Mouse (Mus musculus) lung, embryonic 15.5 days (tissue): Measurements from ENCODE around the gene Emg1. TPM values are rescaled to one million over a fixed set of nuclear protein-coding genes. Genes with fewer than 3 reads are reported as not detected.

Experiments
- ATAC-seq: fragments of 200-750 bp; cut with Nextera tagmentation; 2 replicates; pipeline ENCODE4 v1.8.0; 2017; ENCODE audit warnings: moderate number of reproducible peaks, borderline replicate concordance; ENCODE audit not compliant: low FRiP score, low TSS enrichment; ENCODE audit errors: extremely low read depth
- H3K27ac ChIP-seq: fragments of 300-500 bp; sonication (generic); 2 replicates; pipeline ENCODE4 v1.5.1; 2015; ENCODE audit warnings: moderate library complexity, mild to moderate bottlenecking, inconsistent platforms
- H3K27me3 ChIP-seq: fragments of 300-500 bp; sonication (generic); 2 replicates; pipeline ENCODE4 v1.6.1; 2015; ENCODE audit warnings: inconsistent platforms
- H3K36me3 ChIP-seq: fragments of 300-500 bp; sonication (generic); 2 replicates; pipeline ENCODE4 v1.6.1; 2015; ENCODE audit warnings: inconsistent platforms
- H3K4me1 ChIP-seq: fragments of 300-500 bp; sonication (generic); 2 replicates; pipeline ENCODE4 v1.6.1; 2015; ENCODE audit warnings: inconsistent platforms
- H3K4me2 ChIP-seq: fragments of 300-500 bp; sonication (generic); 2 replicates; pipeline ENCODE4 v1.6.1; 2015; ENCODE audit warnings: inconsistent platforms, mild to moderate bottlenecking, moderate library complexity
- H3K4me3 ChIP-seq: fragments of 300-500 bp; sonication (generic); 2 replicates; pipeline ENCODE4 v1.5.1; 2015; ENCODE audit warnings: mild to moderate bottlenecking, inconsistent platforms
- H3K9ac ChIP-seq: fragments of 300-500 bp; sonication (generic); 2 replicates; pipeline ENCODE4 v1.6.1; 2015; ENCODE audit warnings: inconsistent platforms
- H3K9me3 ChIP-seq: fragments of 300-500 bp; sonication (generic); 2 replicates; pipeline ENCODE4 v1.6.1; 2016; ENCODE audit warnings: inconsistent platforms
- WGBS: fragments of 180-500 bp; shearing (Covaris S2); methylation state at CpG from one replicate; pipeline ENCODE4 v1.1.7; 2015; 5-methylcytosine and 5-hydroxymethylcytosine counted together
- polyA plus RNA-seq: library from polyadenylated mRNA; unstranded; fragments of >200 nt; fragmentation: Nextera tagmentation; extraction: Ambion mirVana; gene quantifications from 2 replicates; pipeline ENCODE4 v1.2.1, GENCODE M21; 2015

The Emg1 gene
- 199 and 200 TPM in 2 replicates for polyA plus RNA-seq

GRCm38 (mm10) chr6:124711824-124712782 is at the start of gene Emg1, which contains the start of gene Phb2:
Gene Emg1 (minus strand): TSS chr6:124712178.
Gene Phb2 (plus strand): TSS chr6:124712336.
- H3K9ac ChIP-seq, result peak within 1 kb of the TSS; percentile 84
- no peaks in the 10 kb centered on the region for H3K27me3 ChIP-seq
- peaks cover 45% of the 10 kb centered on the region for H3K4me1 ChIP-seq
- no peaks in the 10 kb centered on the region for H3K9me3 ChIP-seq
- WGBS, result under 1% methylated on average over 66 of the region's 76 CpGs
- H3K4me2 ChIP-seq, result peak within 1 kb of the TSS; percentile 90
- peaks cover 41% of the 10 kb centered on the region for H3K36me3 ChIP-seq
- H3K4me3 ChIP-seq, result peak within 1 kb of the TSS; percentile 82
- peak within 1 kb of the TSS; percentile 74 for H3K27ac ChIP-seq
- ATAC-seq, result peak; percentile 97

- H3K36me3 ChIP-seq, result no peaks in the 10 kb centered on the region
- no peaks in the 10 kb centered on the region for H3K9me3 ChIP-seq
- 5% methylated on average over 5 of the region's 5 CpGs for WGBS
- H3K9ac ChIP-seq, result peak overlapping the region; percentile 92; the same call in 1 of the 2 replicates
- ATAC-seq, result no peak
- H3K27ac ChIP-seq, result peak overlapping the region; percentile 99
- peaks cover 39% of the 10 kb centered on the region for H3K4me1 ChIP-seq
- H3K27me3 ChIP-seq, result peaks cover 3% of the 10 kb centered on the region; the same call in 1 of the 2 replicates
- H3K4me2 ChIP-seq, result peak overlapping the region; percentile 79
- H3K4me3 ChIP-seq, result peak overlapping the region; percentile 11
Observed at GRCm38 (mm10) chr6:124759259-124759658, 47.3 kb upstream of the Emg1 start.

GRCm38 (mm10) chr6:124758849-124759232 is 46.9 kb upstream of the Emg1 start:
- H3K9ac ChIP-seq, result peak overlapping the region; percentile 92; the same call in 1 of the 2 replicates
- peak overlapping the region; percentile 86 for H3K4me3 ChIP-seq

GRCm38 (mm10) chr6:124757909-124758848 is 46.2 kb upstream of the Emg1 start:
- 19% methylated on average over 5 of the region's 5 CpGs for WGBS
- H3K4me2 ChIP-seq, result peak overlapping the region; percentile 79
- peak; percentile 50; the same call in 1 of the 2 replicates for ATAC-seq
- peak overlapping the region; percentile 99 for H3K27ac ChIP-seq
- H3K4me3 ChIP-seq, result peak overlapping the region; percentile 86
- no peaks in the 10 kb centered on the region for H3K27me3 ChIP-seq
- peak overlapping the region; percentile 92 for H3K9ac ChIP-seq
- 0 out of 2 replicates have a peak, but pooled peaks cover 1% of the 10 kb centered on the region for H3K36me3 ChIP-seq
- no peaks in the 10 kb centered on the region for H3K9me3 ChIP-seq
- H3K4me1 ChIP-seq, result peaks cover 49% of the 10 kb centered on the region

More at GRCm38 (mm10) chr6:124758849-124759232, 46.9 kb upstream of the Emg1 start:
- 52% methylated on average over 2 of the region's 2 CpGs for WGBS
- H3K27me3 ChIP-seq, result peaks cover 3% of the 10 kb centered on the region; the same call in 1 of the 2 replicates
- peaks cover 43% of the 10 kb centered on the region for H3K4me1 ChIP-seq
- no peaks in the 10 kb centered on the region for H3K36me3 ChIP-seq
- no peak for ATAC-seq
- H3K4me2 ChIP-seq, result peak overlapping the region; percentile 79
- peak overlapping the region; percentile 99 for H3K27ac ChIP-seq
- no peaks in the 10 kb centered on the region for H3K9me3 ChIP-seq

- H3K36me3 ChIP-seq, result 0 out of 2 replicates have a peak, but pooled peaks cover 4% of the 10 kb centered on the region
- peak overlapping the region; percentile 99 for H3K27ac ChIP-seq
- H3K9ac ChIP-seq, result peak overlapping the region; percentile 92
- no peak for ATAC-seq
- 5% methylated on average over 5 of the region's 5 CpGs for WGBS
- H3K4me1 ChIP-seq, result peaks cover 49% of the 10 kb centered on the region
- no peaks in the 10 kb centered on the region for H3K9me3 ChIP-seq
- H3K4me3 ChIP-seq, result peak overlapping the region; percentile 86
- H3K27me3 ChIP-seq, result no peaks in the 10 kb centered on the region
- peak overlapping the region; percentile 79 for H3K4me2 ChIP-seq
Observed at GRCm38 (mm10) chr6:124757351-124757880, 45.4 kb upstream of the Emg1 start.

- Histone ChIP-seq H3K36me3 (0 out of 2 replicates have a peak, but pooled peaks cover 4% of the 10 kb centered on the region), H3K27me3 (no peaks in the 10 kb centered on the region), H3K4me2 (peak overlapping the region; percentile 79), H3K27ac (peak overlapping the region; percentile 99), H3K4me1 (peaks cover 49% of the 10 kb centered on the region), H3K4me3 (peak overlapping the region; percentile 86), H3K9me3 (no peaks in the 10 kb centered on the region), H3K9ac (peak overlapping the region; percentile 92)
- ATAC-seq, result peak; percentile 79
- WGBS, result 2% methylated on average over 44 of the region's 54 CpGs
Observed at GRCm38 (mm10) chr6:124756652-124757350, 44.8 kb upstream of the Emg1 start.

- Histone ChIP-seq H3K4me3 (peak within 1 kb of the TSS; percentile 86), H3K9ac (peak within 1 kb of the TSS; percentile 92), H3K9me3 (no peaks in the 10 kb centered on the region), H3K4me1 (peaks cover 49% of the 10 kb centered on the region), H3K27me3 (no peaks in the 10 kb centered on the region), H3K4me2 (peak within 1 kb of the TSS; percentile 79), H3K36me3 (0 out of 2 replicates have a peak, but pooled peaks cover 4% of the 10 kb centered on the region), H3K27ac (peak within 1 kb of the TSS; percentile 99)
- peak; percentile 72 for ATAC-seq
- under 1% methylated on average over 50 of the region's 100 CpGs for WGBS
Observed at GRCm38 (mm10) chr6:124755831-124756595, 44.0 kb upstream of the Emg1 start, which contains the start of the genes Gm45234 and Atn1. Gene Gm45234 (minus strand): TSS chr6:124756021. Gene Atn1 (minus strand): TSS chr6:124756524.

GRCm38 (mm10) chr6:124755306-124755705 is 43.3 kb upstream of the Emg1 start:
- Histone ChIP-seq H3K9me3 (no peaks in the 10 kb centered on the region), H3K9ac (peak overlapping the region; percentile 92), H3K27me3 (no peaks in the 10 kb centered on the region), H3K36me3 (0 out of 2 replicates have a peak, but pooled peaks cover 4% of the 10 kb centered on the region), H3K27ac (peak overlapping the region; percentile 99), H3K4me3 (peak overlapping the region; percentile 86), H3K4me1 (peaks cover 49% of the 10 kb centered on the region), H3K4me2 (peak overlapping the region; percentile 79)
- WGBS, result 2% methylated on average over 3 of the region's 3 CpGs
- ATAC-seq, result no peak

GRCm38 (mm10) chr6:124753861-124754260 is 41.9 kb upstream of the Emg1 start:
- Histone ChIP-seq H3K4me1 (peaks cover 41% of the 10 kb centered on the region), H3K9me3 (no peaks in the 10 kb centered on the region), H3K27me3 (no peaks in the 10 kb centered on the region), H3K36me3 (peaks cover 12% of the 10 kb centered on the region; the same call in 1 of the 2 replicates), H3K27ac (no peak overlapping the region), H3K4me3 (no peak overlapping the region), H3K4me2 (no peak overlapping the region), H3K9ac (no peak overlapping the region)
- no peak for ATAC-seq
- 78% methylated on average over 2 of the region's 2 CpGs for WGBS

GRCm38 (mm10) chr6:124750405-124750804 is 38.4 kb upstream of the Emg1 start:
- WGBS, result 82% methylated on average over 8 of the region's 8 CpGs
- no peak for ATAC-seq
- Histone ChIP-seq H3K36me3 (peaks cover 37% of the 10 kb centered on the region), H3K4me2 (no peak overlapping the region), H3K9ac (no peak overlapping the region), H3K27ac (no peak overlapping the region), H3K4me3 (no peak overlapping the region), H3K4me1 (peaks cover 36% of the 10 kb centered on the region), H3K27me3 (no peaks in the 10 kb centered on the region), H3K9me3 (no peaks in the 10 kb centered on the region)
